In the genomic region with DNA sequence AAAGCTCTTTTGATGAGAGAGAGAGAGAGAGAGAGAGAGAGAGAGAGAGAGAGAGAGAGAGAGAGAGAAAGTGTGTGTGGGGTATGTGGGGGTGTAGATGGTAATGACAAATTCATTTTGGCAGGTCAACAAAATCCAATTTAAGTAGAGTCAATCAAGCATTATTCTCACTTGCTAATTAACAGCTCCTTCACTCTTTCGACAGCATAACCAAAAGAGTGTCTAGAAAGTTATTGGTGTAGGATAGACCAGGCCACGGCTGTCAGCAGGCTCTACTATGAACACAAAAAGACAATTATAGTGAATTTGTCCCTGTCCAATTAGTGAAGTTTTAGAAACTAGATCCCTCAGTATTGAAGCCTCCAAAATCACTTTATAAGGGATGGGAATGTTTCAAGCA, we compare ENCODE assay signal across 16 mouse cellular contexts.
"Had no signal": no experiment of that assay in that cellular context is flagged by ENCODE, and none has a peak within 500 bp of the region (broad histone marks: within the 10 kb centered on the region; RNA-seq: fewer than 3 reads in every experiment).

No protein-coding gene starts in this region.

- H3K36me3 ChIP-seq: limb, embryonic 12.5 days; liver, embryonic 13.5 days; lung, embryonic 15.5 days; midbrain, embryonic 13.5 days; neural tube, embryonic 15.5 days had no signal

- H3K27ac ChIP-seq: kidney, postnatal 0 days; layer of hippocampus, adult 2 months; limb, embryonic 12.5 days; liver, embryonic 13.5 days; lung, embryonic 15.5 days; midbrain, embryonic 13.5 days; neural tube, embryonic 15.5 days had no signal

- H3K4me3 ChIP-seq: layer of hippocampus, adult 2 months; limb, embryonic 12.5 days; liver, embryonic 13.5 days; lung, embryonic 15.5 days; midbrain, embryonic 13.5 days; myocyte; neural tube, embryonic 15.5 days had no signal

- H3K9ac ChIP-seq: limb, embryonic 12.5 days; liver, embryonic 13.5 days; liver, postnatal 0 days; lung, embryonic 15.5 days; midbrain, embryonic 13.5 days; neural tube, embryonic 15.5 days had no signal

- H3K27me3 ChIP-seq: limb, embryonic 12.5 days; liver, embryonic 13.5 days; lung, embryonic 15.5 days; midbrain, embryonic 13.5 days; neural tube, embryonic 15.5 days had no signal

- ATAC-seq: liver, postnatal 0 days; midbrain, embryonic 13.5 days had no signal

- H3K9me3 ChIP-seq: limb, embryonic 12.5 days; liver, embryonic 13.5 days; lung, embryonic 15.5 days; midbrain, embryonic 13.5 days; neural tube, embryonic 15.5 days had no signal

- DNase-seq: kidney, postnatal 36 days; liver; liver, embryonic 13.5 days; liver, postnatal 0 days; lung, postnatal 14 days; right cerebral cortex, postnatal 4 days; spleen, adult 18-20 months; thymus, adult 18-20 months; thymus, postnatal 25 days had no signal

- H3K4me1 ChIP-seq: limb, embryonic 12.5 days; liver, embryonic 13.5 days; lung, embryonic 15.5 days; midbrain, embryonic 13.5 days; neural tube, embryonic 15.5 days had no signal

- H3K4me2 ChIP-seq: limb, embryonic 12.5 days; liver, embryonic 13.5 days; lung, embryonic 15.5 days; midbrain, embryonic 13.5 days; neural tube, embryonic 15.5 days had no signal
